Mouse (Mus musculus) G1E (cell line): ENCODE measurements around the gene Abcg1. TPM values are rescaled to one million over a fixed set of nuclear protein-coding genes. Genes with fewer than 3 reads are reported as not detected.

ENCODE experiments used
- ATAC-seq: 2 replicates; pipeline ENCODE4 v1.8.0; 2016; ENCODE audit warnings: mild to moderate bottlenecking; ENCODE audit not compliant: insufficient number of reproducible peaks, poor library complexity, low FRiP score, severe bottlenecking; ENCODE audit errors: extremely low read depth
- DNase-seq: peaks from one replicate; pipeline ENCODE4 v3.0.0; 2012; ENCODE audit warnings: low spot score
- H3K27me3 ChIP-seq: 2 replicates; pipeline ENCODE4 v1.6.1; 2012; ENCODE audit warnings: mild to moderate bottlenecking, low read length, inconsistent platforms; ENCODE audit not compliant: insufficient read depth
- H3K36me3 ChIP-seq: replicated peaks from 2 replicates; pipeline ENCODE3; 2012; ENCODE audit warnings: mild to moderate bottlenecking, inconsistent platforms
- H3K4me1 ChIP-seq: 2 replicates; pipeline ENCODE4 v1.6.1; 2012; ENCODE audit warnings: low read depth, low read length, inconsistent platforms, mixed read lengths; ENCODE audit not compliant: insufficient read depth
- H3K4me3 ChIP-seq: 2 replicates; pipeline ENCODE4 v1.5.1; 2012; ENCODE audit warnings: low read depth, mild to moderate bottlenecking, inconsistent platforms, low read length, moderate library complexity, mixed read lengths
- H3K9me3 ChIP-seq: replicated peaks from 2 replicates; pipeline ENCODE4 v1.6.1; 2012; ENCODE audit warnings: inconsistent platforms
- CTCF ChIP-seq: IDR thresholded peaks from 2 replicates; pipeline ENCODE4 v1.5.1; 2012; ENCODE audit warnings: low read depth, low read length, inconsistent platforms, mixed read lengths
- GATA1 ChIP-seq: IDR thresholded peaks from 2 replicates; pipeline ENCODE4 v1.6.1; 2012; ENCODE audit warnings: borderline replicate concordance, low read length, inconsistent platforms, mixed read lengths
- GATA2 ChIP-seq: IDR thresholded peaks from 2 replicates; pipeline ENCODE4 v1.6.1; 2012; ENCODE audit warnings: low read depth, low read length, inconsistent platforms, borderline replicate concordance
- POLR2AphosphoS5 ChIP-seq: IDR thresholded peaks from 2 replicates; pipeline ENCODE4 v1.6.1; 2012; ENCODE audit warnings: low read depth, low read length, inconsistent platforms; ENCODE audit not compliant: insufficient replicate concordance
- TAL1 ChIP-seq: conservative IDR thresholded peaks from 2 replicates; pipeline ENCODE4 v1.6.1; 2012; ENCODE audit warnings: low read depth, low read length, inconsistent platforms, mixed read lengths
- polyA plus RNA-seq: library from polyadenylated mRNA; stranded (reverse); fragments of >175 nt; gene quantifications from 2 replicates; pipeline ENCODE4 v1.2.3, GENCODE M21; 2012
- total RNA-seq, 2 experiments: library from RNA; stranded (forward) in 1 of 2; stranded (reverse) in 1 of 2; fragments of 200-1000 nt in 1 of 2; fragments of >200 nt in 1 of 2; fragmentation: Nextera tagmentation in 1 of 2; gene quantifications; 2 replicates each; pipeline ENCODE4 v1.2.3; 2014 to 2017

Abcg1 gene
- total and polyA plus RNA-seq, 3 experiments = 0.05 TPM; not detected in 2

DNA sequence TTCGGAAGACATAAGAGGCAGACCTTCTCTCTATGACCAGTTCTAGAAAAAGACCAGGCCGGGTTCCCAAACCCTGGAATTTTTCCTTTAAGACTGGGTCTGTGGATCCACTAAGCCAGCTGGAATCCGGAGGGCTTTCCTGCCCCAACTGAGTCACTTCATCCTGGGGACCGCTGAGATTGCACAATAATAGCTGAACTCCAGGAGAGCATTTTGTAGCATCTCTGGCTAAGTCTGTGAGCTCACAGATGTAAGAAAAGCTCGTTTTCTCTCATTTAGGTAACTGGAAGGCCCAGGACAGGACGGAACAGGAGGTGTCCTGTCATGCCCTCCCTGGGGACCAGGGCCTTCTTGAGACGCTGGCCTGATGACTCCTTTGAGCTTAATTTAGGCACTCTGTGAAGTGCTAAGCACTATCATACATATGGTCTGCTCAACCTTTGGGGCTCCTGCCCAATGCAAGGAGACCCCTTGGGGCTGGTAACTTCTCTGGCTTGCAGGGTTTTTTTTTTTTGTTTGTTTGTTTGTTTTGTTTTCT is 16.6 kb downstream of the Abcg1 start:
- H3K36me3 ChIP-seq = no peaks in the 10 kb centered on the region
- H3K4me3 ChIP-seq = no peak overlapping the region
- TF ChIP-seq GATA1 (no peak), GATA2 (no peak), POLR2AphosphoS5 (no peak), TAL1 (no peak), CTCF (no peak)
- no peaks in the 10 kb centered on the region for H3K27me3 ChIP-seq
- no peak for DNase-seq
- no peak for ATAC-seq
- no peaks in the 10 kb centered on the region for H3K4me1 ChIP-seq
- peaks cover 79% of the 10 kb centered on the region for H3K9me3 ChIP-seq

DNA sequence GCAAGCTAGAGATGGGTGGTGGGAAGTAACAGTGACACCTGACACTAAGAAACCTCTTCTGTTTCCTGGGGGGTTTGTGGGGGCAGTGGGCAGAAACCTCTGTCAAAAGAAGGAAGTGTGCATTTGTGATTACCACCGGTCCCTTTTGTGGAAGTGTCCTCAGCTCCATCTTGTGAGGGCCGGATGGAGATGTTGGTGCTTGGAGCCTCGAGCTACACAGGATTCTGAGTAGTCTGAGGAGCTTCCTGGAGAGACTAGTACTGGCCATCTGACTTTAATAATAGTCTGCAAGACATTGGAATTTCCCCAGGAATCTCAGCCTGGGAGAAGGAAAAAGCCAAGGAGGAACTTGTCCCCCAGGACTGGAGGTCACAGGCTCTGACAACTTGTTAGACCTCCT is 17.2 kb downstream of the Abcg1 start:
- ATAC-seq (no peak), DNase-seq (no peak)
- H3K4me1 ChIP-seq = no peaks in the 10 kb centered on the region
- H3K36me3 ChIP-seq = no peaks in the 10 kb centered on the region
- no peak for TF ChIP-seq CTCF
- no peak for TF ChIP-seq GATA2
- no peak for TF ChIP-seq POLR2AphosphoS5
- TF ChIP-seq TAL1 = no peak
- TF ChIP-seq GATA1 = no peak
- H3K27me3 ChIP-seq = no peaks in the 10 kb centered on the region
- no peak overlapping the region for H3K4me3 ChIP-seq
- H3K9me3 ChIP-seq = peaks cover 81% of the 10 kb centered on the region

DNA sequence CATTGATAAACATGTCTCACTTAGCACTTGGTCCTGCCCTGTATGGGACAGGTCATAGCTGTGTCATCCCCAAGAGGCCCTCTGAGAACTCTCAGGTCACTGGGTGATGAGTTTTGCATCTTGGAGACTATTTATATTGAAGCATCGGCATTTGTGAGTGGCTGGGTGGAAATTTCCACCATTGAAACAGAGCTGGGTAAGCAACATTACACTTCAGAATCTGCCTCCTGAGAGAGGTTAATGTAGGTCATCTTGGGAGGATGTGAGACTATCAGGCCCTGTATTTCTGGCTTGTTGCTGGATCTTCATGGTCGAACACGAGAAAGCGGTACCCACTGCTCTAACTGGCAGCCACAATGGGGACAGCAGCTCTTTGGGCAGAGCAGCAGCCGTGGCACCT is 18.0 kb downstream of the Abcg1 start:
- Histone ChIP-seq H3K27me3 (no peaks in the 10 kb centered on the region), H3K9me3 (peaks cover 84% of the 10 kb centered on the region), H3K4me3 (no peak overlapping the region), H3K4me1 (no peaks in the 10 kb centered on the region), H3K36me3 (no peaks in the 10 kb centered on the region)
- DNase-seq (no peak), ATAC-seq (no peak)
- TF ChIP-seq GATA2 (no peak), GATA1 (no peak), TAL1 (no peak), POLR2AphosphoS5 (no peak), CTCF (no peak)

DNA sequence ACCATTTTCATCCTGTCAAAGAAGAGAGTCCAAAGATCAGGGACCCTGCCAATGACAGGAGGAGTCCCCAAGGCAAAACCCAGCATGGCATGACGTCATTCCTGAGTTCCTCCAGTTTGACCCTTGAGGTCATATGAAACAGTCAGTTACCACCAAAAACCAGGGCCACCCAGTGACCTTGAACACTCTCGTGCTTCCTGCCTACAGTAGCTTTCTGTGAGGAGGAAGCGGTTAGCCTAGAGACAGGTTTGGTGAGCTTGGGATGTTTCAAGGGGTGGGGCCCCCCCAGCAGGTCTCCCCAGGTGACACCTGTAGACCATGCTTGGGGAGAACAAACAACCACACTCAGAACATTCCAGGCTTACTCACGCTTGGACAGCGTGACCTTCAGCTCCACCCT is 20.1 kb downstream of the Abcg1 start:
- H3K27me3 ChIP-seq = no peaks in the 10 kb centered on the region
- peaks cover 73% of the 10 kb centered on the region for H3K9me3 ChIP-seq
- TF ChIP-seq GATA1 = no peak
- TF ChIP-seq CTCF = no peak
- no peak for TF ChIP-seq GATA2
- TF ChIP-seq TAL1 = no peak
- no peak for TF ChIP-seq POLR2AphosphoS5
- DNase-seq (no peak), ATAC-seq (no peak)
- H3K4me1 ChIP-seq = no peaks in the 10 kb centered on the region
- H3K4me3 ChIP-seq = no peak overlapping the region
- no peaks in the 10 kb centered on the region for H3K36me3 ChIP-seq

DNA sequence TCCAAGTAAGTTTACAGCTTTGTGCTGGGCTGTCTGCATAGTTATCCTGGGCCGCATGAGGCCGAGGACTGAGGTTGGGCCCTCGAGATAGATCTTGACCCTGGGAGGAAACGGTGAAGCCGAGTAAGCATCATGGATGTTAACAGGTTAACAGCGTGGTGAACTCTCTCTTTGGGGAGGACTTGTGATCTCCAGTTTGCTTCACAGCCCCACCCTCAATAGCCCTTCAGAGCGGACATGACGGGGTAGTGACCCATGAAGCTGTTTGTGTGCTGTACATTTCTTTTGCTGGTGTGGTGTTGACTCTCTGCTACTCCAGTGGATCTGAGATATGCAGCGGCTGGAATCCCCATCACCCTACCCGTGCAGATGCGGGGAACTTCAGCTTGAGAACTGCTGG is 21.1 kb downstream of the Abcg1 start:
- no peak for TF ChIP-seq GATA2
- ATAC-seq = no peak
- DNase-seq = no peak
- H3K4me1 ChIP-seq = no peaks in the 10 kb centered on the region
- H3K36me3 ChIP-seq = no peaks in the 10 kb centered on the region
- no peaks in the 10 kb centered on the region for H3K27me3 ChIP-seq
- H3K4me3 ChIP-seq = no peak overlapping the region
- peaks cover 68% of the 10 kb centered on the region for H3K9me3 ChIP-seq

DNA sequence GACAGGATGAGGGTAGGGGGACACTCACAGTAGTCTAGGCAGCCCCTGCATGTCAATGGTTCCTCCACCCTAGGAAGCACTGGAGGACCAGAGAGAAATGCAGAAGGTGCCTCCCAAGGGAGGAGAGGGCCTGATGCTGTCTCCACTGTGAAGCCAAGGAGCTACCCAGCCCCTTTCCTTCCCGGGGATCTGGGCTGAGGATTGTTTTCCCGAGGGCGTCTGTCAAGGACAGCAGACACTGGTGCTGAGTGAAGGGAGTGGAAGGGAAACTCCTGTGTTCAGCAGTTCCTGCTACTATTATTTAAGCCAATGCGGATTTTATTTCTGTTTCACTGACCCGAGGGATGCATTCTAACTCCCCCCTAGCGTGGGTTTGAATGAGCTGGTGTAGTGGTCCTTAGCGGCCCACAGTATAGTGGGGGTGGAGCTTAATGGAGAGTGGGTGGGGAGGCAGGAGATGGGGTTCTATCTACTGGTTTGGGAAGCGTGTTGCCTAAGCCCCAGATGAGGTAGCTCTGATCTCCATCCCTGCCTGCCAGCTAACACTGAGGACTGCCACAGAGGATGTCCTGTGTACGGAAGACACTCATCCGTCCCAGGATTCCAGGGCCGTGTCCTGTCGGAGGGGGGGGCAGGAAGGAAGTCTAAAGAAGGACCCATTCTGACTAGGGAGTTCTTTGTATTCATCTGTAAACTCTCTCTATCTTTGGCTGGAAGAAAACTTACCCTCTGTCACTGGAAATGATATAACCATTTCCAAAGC is 21.8 kb downstream of the Abcg1 start:
- TF ChIP-seq POLR2AphosphoS5 = no peak
- no peak for TF ChIP-seq TAL1
- no peak for TF ChIP-seq CTCF
- TF ChIP-seq GATA2 = no peak
- no peak for TF ChIP-seq GATA1
- H3K4me3 ChIP-seq = no peak overlapping the region
- DNase-seq (no peak), ATAC-seq (no peak)
- H3K36me3 ChIP-seq = no peaks in the 10 kb centered on the region
- no peaks in the 10 kb centered on the region for H3K27me3 ChIP-seq
- peaks cover 68% of the 10 kb centered on the region for H3K9me3 ChIP-seq
- H3K4me1 ChIP-seq = no peaks in the 10 kb centered on the region
